In the genomic region with DNA sequence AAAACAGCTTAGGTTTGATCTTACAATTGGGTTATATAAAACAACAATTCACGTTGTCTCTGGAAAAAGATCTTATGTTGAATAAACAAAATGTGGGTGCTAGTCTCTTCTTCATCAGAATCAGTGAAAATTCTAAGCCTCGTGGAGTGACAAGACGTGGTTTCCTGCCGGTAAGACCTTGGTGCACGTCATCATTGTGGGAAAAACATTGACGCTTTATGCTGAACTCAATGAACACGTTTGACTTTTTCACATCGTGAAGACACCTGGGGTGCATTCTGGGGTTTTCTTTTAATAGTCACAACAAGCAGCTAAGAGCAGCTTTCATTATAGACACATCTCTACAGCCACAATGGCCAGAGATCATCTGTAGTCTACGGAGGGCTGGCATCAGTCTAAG, we compare ENCODE assay signal across 29 mouse cellular contexts.
"Had no signal": no experiment of that assay in that cellular context is flagged by ENCODE, and none has a peak within 500 bp of the region (broad histone marks: within the 10 kb centered on the region; RNA-seq: fewer than 3 reads in every experiment).

No protein-coding gene starts in this region.

- H3K4me1 ChIP-seq: kidney, embryonic 15.5 days; limb, embryonic 10.5 days had no signal

- H3K4me2 ChIP-seq: heart, embryonic 11.5 days; heart, embryonic 13.5 days; heart, embryonic 15.5 days; hindbrain, embryonic 12.5 days; hindbrain, embryonic 15.5 days; kidney, embryonic 15.5 days; limb, embryonic 12.5 days; liver, embryonic 11.5 days; liver, embryonic 13.5 days; liver, embryonic 15.5 days had no signal

- H3K27me3 ChIP-seq: heart, embryonic 13.5 days; heart, embryonic 15.5 days; hindbrain, embryonic 12.5 days; hindbrain, embryonic 15.5 days; kidney, embryonic 15.5 days; limb, embryonic 12.5 days; liver, embryonic 13.5 days; liver, embryonic 15.5 days had no signal

- ATAC-seq: hindbrain, postnatal 0 days; intestine, embryonic 16.5 days had no signal

- H3K9me3 ChIP-seq: heart, embryonic 15.5 days; hindbrain, embryonic 12.5 days; hindbrain, embryonic 15.5 days; kidney, embryonic 15.5 days; limb, embryonic 10.5 days; limb, embryonic 12.5 days; liver, embryonic 15.5 days had no signal

- H3K27ac ChIP-seq: gastrocnemius, adult 2 months; heart, embryonic 13.5 days; heart, embryonic 15.5 days; hindbrain, embryonic 10.5 days; hindbrain, embryonic 12.5 days; hindbrain, embryonic 15.5 days; hindbrain, postnatal 0 days; kidney, embryonic 15.5 days; kidney, postnatal 0 days; limb, embryonic 10.5 days; limb, embryonic 12.5 days; liver, embryonic 13.5 days; liver, embryonic 15.5 days had no signal

- H3K4me3 ChIP-seq: gastrocnemius, adult 2 months; heart, embryonic 13.5 days; heart, embryonic 15.5 days; hindbrain, embryonic 10.5 days; hindbrain, embryonic 12.5 days; hindbrain, embryonic 15.5 days; kidney, embryonic 15.5 days; limb, embryonic 10.5 days; limb, embryonic 12.5 days; liver, embryonic 13.5 days; liver, embryonic 15.5 days had no signal

- H3K9ac ChIP-seq: heart, embryonic 13.5 days; heart, embryonic 15.5 days; hindbrain, embryonic 12.5 days; hindbrain, embryonic 15.5 days; kidney, embryonic 15.5 days; limb, embryonic 12.5 days; liver, embryonic 13.5 days; liver, embryonic 15.5 days had no signal

- DNase-seq: gastrocnemius, adult 2 months; gastrocnemius, postnatal 10 days; gastrocnemius, postnatal 25 days; heart, adult 18-20 months; heart, postnatal 14 days; heart, postnatal 4 days; kidney, adult 11 months; kidney, adult 2 months; kidney, adult 9 months; kidney, postnatal 14 days; kidney, postnatal 36 days; layer of hippocampus, adult 9-11 months; layer of hippocampus, postnatal 36 days; liver; liver, embryonic 13.5 days had no signal

- H3K36me3 ChIP-seq: heart, embryonic 13.5 days; heart, embryonic 15.5 days; hindbrain, embryonic 10.5 days; hindbrain, embryonic 12.5 days; hindbrain, embryonic 15.5 days; kidney, embryonic 15.5 days; limb, embryonic 10.5 days; limb, embryonic 12.5 days; liver, embryonic 13.5 days; liver, embryonic 15.5 days had no signal
